Mouse (Mus musculus) heart, postnatal 25 days (tissue): Measurements from ENCODE around the gene St6galnac5. TPM values are rescaled to one million over a fixed set of nuclear protein-coding genes. Genes with fewer than 3 reads are reported as not detected.
"Not testable (repeated sequence)": the region's sequence is repeated elsewhere in the genome, so short reads cannot be mapped to it uniquely, and the experiment has no call there.

Source experiments
- DNase-seq: peaks from one replicate; pipeline ENCODE4 v3.0.0; 2022; ENCODE audit warnings: low spot score
- intact Hi-C: fragments of 180-260 bp; cut with DNase I; formaldehyde crosslinking; loops from one replicate; pipeline ENCODE4 v1.15.1; 2025
- total RNA-seq, 2 experiments: library from RNA; stranded (reverse); gene quantifications; 2 replicates each; pipeline ENCODE4 v1.2.3; 2021

The St6galnac5 gene
- total RNA-seq, 2 experiments from 2014 or later: not detected

DNA sequence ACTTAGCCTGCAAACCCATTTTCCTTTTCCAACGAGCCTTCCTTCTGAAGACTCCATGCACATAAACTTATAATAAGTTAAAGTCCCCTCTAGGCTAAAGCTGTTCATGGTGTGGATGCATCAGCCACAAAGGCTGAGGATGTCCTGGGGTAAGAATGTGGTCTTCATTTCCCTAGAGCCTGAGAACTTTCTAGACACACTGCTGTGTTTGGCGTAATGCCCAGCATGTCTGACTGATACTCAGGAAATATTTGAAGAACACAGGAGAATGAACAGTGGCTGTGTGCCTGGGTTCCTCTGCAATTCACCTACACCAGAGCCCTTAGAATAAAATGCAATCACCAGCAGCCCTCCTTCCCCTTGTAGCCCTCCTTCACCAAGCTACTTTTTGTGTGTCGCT lies 150.7 kb downstream of the St6galnac5 start:
- DNase-seq: no peak
- intact Hi-C loops: no loop called here

DNA sequence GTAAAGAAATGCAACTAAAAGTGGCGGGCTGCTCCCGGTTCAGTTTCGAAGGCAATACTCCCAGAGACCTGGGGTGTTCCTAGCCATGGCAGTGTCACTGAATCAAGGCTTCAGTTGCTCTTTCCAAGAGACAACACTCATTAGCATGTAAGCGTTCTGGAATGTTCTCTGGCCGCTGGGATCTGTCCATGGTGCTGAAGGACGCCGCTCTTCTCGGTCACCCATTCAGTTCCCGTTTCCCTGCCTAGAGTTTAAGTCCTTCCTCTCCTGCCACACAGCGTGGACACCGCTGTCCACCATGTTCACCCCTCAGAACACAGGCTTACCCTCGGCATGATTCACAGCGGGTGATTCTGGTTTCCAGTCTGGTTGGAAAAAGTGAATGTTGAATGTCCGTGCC lies 160.8 kb downstream of the St6galnac5 start:
- peak; percentile 6 for DNase-seq
- intact Hi-C loops: no loop called here

DNA sequence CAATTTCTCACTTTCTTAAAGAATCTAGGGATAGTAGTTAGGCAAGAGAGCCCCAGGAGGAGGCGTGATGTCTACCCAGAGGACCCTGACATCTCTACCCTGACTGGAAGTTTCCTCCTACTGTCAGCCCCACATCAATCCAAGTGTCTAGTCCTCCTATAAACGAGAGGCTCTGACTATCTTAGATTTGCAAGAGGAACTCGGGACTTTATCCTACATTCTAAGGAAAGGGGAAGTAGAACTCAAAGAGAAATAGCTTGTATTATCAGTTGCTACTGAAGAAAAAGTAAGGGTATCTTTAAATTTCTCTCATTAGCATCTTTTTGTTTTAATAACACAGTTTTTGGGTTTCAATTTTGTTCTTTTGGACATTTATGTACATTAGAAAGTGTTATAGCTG lies 161.6 kb downstream of the St6galnac5 start:
- DNase-seq: no peak

DNA sequence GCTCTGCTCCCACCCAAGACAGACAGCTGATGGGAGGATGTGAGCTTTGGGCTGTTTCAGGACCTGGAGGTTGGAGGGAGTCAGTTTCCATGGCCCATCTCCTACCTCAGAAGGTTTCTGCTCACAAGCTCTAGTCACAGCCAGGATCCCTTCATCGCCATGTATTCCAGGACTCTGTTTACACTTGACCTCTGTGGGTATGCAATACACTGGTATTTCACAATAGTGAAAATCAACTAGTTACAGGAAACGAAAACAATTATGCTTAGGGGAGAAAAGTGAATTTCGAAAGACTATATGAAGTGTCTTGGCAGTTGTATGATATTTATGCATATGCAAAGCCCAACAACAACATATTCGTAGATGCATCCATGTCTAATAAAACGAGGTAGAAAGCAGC lies 166.9 kb downstream of the St6galnac5 start:
- DNase-seq: no peak
- intact Hi-C loops: no loop called here

More for the DNA sequence above, 161.6 kb downstream of the St6galnac5 start:
- intact Hi-C loops: no loop called here

DNA sequence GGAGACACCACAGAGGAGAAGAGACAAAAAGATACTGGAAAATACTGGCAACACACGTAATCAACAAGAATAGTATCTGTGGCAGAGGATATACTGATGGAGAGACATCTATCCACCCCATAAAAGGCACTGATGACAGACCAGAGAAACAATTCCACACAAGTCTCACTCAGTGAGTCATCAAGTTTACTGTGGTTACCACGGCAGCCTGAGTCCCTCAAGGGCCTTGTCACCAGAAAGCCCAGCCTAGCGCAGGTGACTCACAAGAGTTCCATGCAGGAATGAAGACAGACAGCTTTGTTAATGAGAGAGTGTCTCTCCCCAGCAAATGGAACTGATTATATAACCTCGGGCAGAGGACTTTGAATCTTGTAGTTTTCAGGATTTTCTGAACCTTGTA lies 168.1 kb downstream of the St6galnac5 start:
- no peak for DNase-seq
- intact Hi-C loops: no loop called here

DNA sequence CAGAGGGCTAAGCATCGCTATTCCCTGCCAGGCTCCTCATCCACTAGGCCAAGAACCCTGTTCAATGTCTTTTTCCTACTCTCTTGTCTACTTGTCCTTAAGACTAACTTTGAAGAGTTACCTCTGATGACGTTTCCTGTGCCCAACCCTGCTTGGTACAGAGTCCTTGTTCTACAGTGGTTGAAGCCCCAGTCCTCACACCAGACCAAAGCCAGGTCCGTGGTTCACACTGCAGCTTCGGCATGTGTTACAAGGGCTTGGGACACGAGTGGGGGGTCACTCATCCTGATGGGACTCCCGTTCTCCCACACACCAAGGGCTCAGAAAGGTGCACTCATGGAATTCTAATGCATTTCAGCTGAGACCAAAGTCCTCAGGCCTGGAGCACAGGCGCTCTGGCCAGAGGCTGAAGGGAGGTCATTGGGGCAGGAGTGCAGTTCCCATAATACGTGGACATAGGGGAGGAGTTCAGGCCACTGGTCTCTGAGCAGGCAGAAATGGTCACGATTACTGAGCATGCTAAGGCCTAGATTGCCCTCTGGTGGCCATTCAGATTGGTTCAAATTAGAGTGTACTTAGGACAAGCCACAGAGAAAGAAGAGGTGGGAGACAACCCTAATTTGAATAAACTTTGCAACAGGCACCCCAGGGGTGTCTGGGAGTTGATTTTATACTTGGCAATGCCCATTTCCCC lies 182.2 kb downstream of the St6galnac5 start:
- no peak for DNase-seq
- intact Hi-C loops: no loop called here

GRCm38 (mm10) chr3:152797354-152797753 lies 184.7 kb downstream of the St6galnac5 start:
- no peak for DNase-seq
- intact Hi-C loops: no loop called here

GRCm38 (mm10) chr3:152796216-152796615 lies 185.8 kb downstream of the St6galnac5 start:
- DNase-seq: no peak
- intact Hi-C loops: no loop called here

GRCm38 (mm10) chr3:152793006-152793405 lies 189.0 kb downstream of the St6galnac5 start:
- intact Hi-C loops: no loop called here
- no peak for DNase-seq

- intact Hi-C loops: no loop called here
- DNase-seq: no peak
Measured at GRCm38 (mm10) chr3:152792601-152793000, 189.4 kb downstream of the St6galnac5 start.

DNA sequence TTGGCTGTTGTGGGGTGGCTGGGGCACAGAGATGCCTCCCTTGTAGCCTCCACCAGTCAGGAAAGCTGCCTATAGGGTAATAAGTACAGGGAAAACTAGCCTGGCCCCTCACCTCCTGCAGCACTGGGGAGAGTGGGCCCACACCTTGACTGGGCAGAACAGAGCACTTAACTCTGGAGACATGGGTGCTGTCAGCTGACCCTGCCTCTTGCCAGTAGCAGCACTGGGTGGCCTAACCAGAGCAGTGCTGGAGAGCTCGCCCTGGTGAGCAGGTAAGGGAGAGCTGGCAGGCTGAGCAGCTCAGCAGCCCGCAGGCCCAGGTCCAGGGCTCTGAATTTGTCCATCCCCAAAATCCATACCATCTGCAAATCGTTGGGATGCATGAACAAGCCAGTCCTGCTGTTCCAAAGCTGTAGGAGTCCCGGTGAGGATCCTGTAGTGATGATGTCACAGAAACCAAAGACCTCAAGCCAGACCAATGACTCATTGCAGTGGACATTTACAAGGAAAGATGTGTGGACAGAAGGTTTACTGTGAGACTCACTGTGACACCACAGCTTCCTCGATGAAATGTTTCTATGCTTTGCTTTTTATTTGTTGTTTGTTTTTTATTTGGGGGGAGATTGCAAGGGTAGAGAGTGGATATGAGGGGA lies 193.6 kb downstream of the St6galnac5 start:
- intact Hi-C loops: loop anchor here (10.0 kb wide), 2 partner anchors 166 to 456 kb away; no protein-coding TSS in a partner anchor

DNA sequence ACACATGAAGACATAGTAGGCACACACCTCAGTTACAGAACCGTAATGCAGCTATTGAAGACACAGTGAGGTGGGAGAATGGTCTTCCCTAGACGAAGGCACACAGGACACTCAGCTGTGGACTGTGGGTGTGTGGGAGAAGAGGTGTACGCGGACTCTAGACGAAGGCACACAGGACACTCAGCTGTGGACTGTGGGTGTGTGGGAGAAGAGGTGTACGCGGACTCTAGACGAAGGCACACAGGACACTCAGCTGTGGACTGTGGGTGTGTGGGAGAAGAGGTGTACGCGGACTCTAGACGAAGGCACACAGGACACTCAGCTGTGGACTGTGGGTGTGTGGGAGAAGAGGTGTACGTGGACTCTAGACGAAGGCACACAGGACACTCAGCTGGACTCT lies 197.7 kb downstream of the St6galnac5 start:
- not testable (repeated sequence) for DNase-seq
- intact Hi-C loops: loop anchor here (5.0 to 10.0 kb wide), 3 partner anchors 170 to 718 kb away; no protein-coding TSS in a partner anchor

More for the DNA sequence above, 193.6 kb downstream of the St6galnac5 start:
- DNase-seq: not testable (repeated sequence)

DNA sequence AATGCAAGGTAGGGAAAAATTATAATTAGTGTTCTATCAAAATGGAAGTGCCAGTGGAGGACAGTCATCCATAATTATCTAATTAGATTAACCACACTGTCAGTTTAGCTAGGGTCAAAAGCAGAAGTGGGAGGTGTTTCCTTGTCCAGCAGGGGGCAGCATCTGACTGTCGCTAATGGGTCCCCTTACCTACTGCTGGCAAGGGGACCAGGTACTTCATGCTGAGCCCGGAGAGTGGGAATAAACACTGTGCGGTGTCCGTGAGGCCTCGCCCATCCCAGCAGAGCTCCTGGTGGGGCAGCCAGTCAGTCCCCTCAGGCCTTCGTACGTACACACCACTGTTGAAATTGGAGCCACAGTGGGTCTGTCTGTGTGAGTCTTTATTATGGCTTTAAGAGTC lies 198.3 kb downstream of the St6galnac5 start:
- intact Hi-C loops: loop anchor here (2.0 to 10.0 kb wide), 5 partner anchors 171 to 1023 kb away; no protein-coding TSS in a partner anchor
- DNase-seq: no peak

- intact Hi-C loops: loop anchor here (5.0 to 10.0 kb wide), 3 partner anchors 175 to 722 kb away; no protein-coding TSS in a partner anchor
- no peak for DNase-seq
Measured at GRCm38 (mm10) chr3:152779819-152780218, 202.2 kb downstream of the St6galnac5 start.

DNA sequence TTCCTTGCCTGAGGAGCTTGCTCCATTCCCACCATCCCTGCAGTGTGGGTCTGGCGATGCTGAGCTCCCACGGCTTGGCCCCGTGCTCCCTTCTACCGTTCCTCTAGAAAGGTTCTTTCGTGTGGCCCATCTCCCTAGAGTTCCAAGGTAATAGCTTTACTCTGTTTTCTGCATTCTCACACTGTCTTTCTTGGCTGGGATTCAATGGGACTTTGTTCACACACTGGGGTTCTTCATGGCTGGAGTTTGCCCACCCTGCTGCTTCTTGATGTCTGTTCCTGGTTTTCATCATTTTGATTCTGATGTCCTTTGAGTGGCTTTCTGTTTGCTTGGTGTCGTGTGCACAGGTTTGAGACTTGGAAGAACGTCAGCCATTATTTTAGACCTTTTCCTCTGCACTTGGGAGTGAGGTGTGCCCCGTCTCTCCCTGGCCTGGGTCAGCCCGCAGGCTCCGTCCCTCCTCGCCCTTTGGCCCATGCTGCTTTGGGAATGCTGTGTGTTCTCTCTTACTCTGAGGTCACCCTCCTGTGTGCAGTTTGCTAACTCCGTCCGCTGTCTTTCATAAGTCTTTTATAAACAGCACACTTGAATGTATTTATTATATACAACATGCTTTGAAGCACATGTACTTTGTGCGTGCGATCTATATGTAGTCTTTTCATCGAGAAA lies 205.0 kb downstream of the St6galnac5 start:
- intact Hi-C loops: no loop called here
- no peak for DNase-seq

GRCm38 (mm10) chr3:152776363-152776762 lies 205.7 kb downstream of the St6galnac5 start:
- DNase-seq: no peak
- intact Hi-C loops: no loop called here

DNA sequence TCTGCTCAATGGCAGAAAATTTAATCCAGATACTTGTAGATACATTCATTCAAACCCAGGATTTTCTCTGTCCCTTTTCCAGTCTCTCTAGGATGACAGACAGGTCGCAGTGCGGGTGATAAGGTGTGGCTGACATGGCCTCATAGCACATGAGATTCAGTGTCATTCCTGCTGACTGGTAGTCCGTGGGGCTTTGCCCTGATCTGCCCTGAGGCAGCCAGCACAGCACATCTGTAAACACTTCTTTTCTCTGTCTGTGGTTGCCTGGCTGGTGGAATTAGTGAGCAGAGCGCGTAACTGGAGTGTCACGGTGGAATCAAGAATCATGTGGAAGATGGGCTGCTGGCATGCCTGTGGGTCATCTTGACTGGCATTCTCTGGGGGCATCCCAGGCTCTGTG lies 212.0 kb downstream of the St6galnac5 start:
- DNase-seq: no peak
- intact Hi-C loops: no loop called here

DNA sequence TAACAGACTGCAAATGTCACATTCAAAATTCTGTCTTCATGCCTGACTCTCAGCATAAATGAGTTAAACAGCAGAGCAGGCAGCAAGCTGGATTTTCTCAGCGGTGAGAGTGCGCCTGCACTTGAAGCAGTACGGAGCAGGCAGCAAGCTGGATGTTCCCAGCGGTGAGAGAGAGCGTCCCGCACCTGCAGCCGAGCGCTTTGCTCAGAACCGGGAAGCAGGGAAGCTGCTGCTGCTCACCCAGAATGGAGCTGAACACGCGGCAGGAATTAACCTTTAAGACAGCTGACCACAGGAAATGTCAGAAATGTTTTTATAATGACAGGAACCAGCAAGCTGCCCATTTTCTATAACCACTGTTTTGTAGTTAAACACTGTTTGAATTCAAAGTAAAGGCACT lies 214.6 kb downstream of the St6galnac5 start:
- DNase-seq: no peak
- intact Hi-C loops: no loop called here
